Mouse (Mus musculus) kidney, postnatal 36 days (tissue): ENCODE data around the gene Rtn4rl1.

ENCODE experiments used
- DNase-seq, 2 experiments: peaks; one replicate each; pipeline ENCODE4 v3.0.0; 2021 to 2022; ENCODE audit warnings: mixed read lengths in 2 of 2

The Rtn4rl1 gene

GRCm38 (mm10) chr11:75214081-75214950 lies 20.7 kb downstream of the Rtn4rl1 start:
- DNase-seq = peak; percentile 39 to 40

- DNase-seq = peak in 1 of 2 experiments; percentile 64
These were observed 26.5 kb downstream of the Rtn4rl1 start for GRCm38 (mm10) chr11:75220115-75220514.

- DNase-seq = no peak
These were observed 27.0 kb downstream of the Rtn4rl1 start for GRCm38 (mm10) chr11:75220517-75221145.

GRCm38 (mm10) chr11:75224062-75224461 lies 30.5 kb downstream of the Rtn4rl1 start:
- no peak for DNase-seq

- no peak for DNase-seq
These were observed 31.3 kb downstream of the Rtn4rl1 start for GRCm38 (mm10) chr11:75224835-75225234.

GRCm38 (mm10) chr11:75227632-75228031 lies 34.0 kb downstream of the Rtn4rl1 start:
- DNase-seq = no peak

GRCm38 (mm10) chr11:75229289-75229688 lies 35.7 kb downstream of the Rtn4rl1 start:
- no peak for DNase-seq

- no peak for DNase-seq
These were observed 36.7 kb downstream of the Rtn4rl1 start for GRCm38 (mm10) chr11:75230272-75230760.

GRCm38 (mm10) chr11:75231756-75232155 lies 38.2 kb downstream of the Rtn4rl1 start:
- DNase-seq = peak; percentile 80 to 90

GRCm38 (mm10) chr11:75232434-75232833 lies 38.9 kb downstream of the Rtn4rl1 start:
- no peak for DNase-seq

- DNase-seq = peak; percentile 64 to 66
These were observed 41.2 kb downstream of the Rtn4rl1 start for GRCm38 (mm10) chr11:75234745-75235144.

- DNase-seq = peak in 1 of 2 experiments; percentile 50
These were observed 46.8 kb downstream of the Rtn4rl1 start for GRCm38 (mm10) chr11:75240158-75240934.

GRCm38 (mm10) chr11:75242710-75243255 lies 49.2 kb downstream of the Rtn4rl1 start:
- DNase-seq = no peak

GRCm38 (mm10) chr11:75244368-75245275 lies 51.0 kb downstream of the Rtn4rl1 start:
- peak in 1 of 2 experiments; percentile 41 for DNase-seq

- DNase-seq = no peak
These were observed 52.1 kb downstream of the Rtn4rl1 start for GRCm38 (mm10) chr11:75245372-75246330.

- peak; percentile 73 to 88 for DNase-seq
These were observed 53.0 kb downstream of the Rtn4rl1 start for GRCm38 (mm10) chr11:75246589-75246988.

GRCm38 (mm10) chr11:75247137-75247730 lies 53.7 kb downstream of the Rtn4rl1 start:
- no peak for DNase-seq

GRCm38 (mm10) chr11:75249588-75249987 lies 56.0 kb downstream of the Rtn4rl1 start:
- DNase-seq = peak in 1 of 2 experiments; percentile 51

- no peak for DNase-seq
These were observed 57.5 kb downstream of the Rtn4rl1 start for GRCm38 (mm10) chr11:75251006-75251512.
